Mouse (Mus musculus): ENCODE measurements around the gene Gm3415.
"Not testable (repeated sequence)": the region's sequence is repeated elsewhere in the genome, so short reads cannot be mapped to it uniquely, and the experiment has no call there.

- not testable (repeated sequence) for TF ChIP-seq POLR2A (IDR thresholded peaks at IDR 0.05; ENCODE audit: insufficient read depth, low read depth, low read length); CTCF (IDR thresholded peaks at IDR 0.05)
Observed at GRCm38 (mm10) chr5:146537347-146537746, 18.6 kb upstream of the Gm3415 start, which contains the start of gene Gm3409.

Data from heart, adult 2 months (tissue).